Mouse (Mus musculus): ENCODE measurements around the gene Aif1l.
A peak's percentile ranks its signal among the peaks of the same experiment; 100 is the strongest.

Gene Aif1l

DNA sequence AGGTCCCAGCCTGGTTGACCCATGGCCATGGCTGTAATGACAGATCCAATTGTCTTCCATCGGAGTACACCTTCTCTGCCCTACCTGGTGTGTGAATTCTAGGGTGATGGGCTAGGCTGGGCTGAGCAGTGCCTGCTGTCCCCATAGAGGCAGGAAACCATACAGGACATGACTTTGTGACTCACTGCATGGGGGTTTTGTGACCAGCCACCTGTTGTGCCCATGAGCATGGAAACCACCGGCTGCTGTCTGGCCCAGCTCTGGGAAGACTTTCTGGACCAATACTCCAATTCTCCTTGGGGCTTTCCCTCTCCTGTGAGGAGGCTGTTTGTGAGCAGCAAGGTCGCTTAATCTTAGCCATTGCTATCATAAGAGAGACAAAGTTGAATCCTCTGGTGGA, 2.8 kb downstream of the Aif1l start:
- no peak for DNase-seq

DNA sequence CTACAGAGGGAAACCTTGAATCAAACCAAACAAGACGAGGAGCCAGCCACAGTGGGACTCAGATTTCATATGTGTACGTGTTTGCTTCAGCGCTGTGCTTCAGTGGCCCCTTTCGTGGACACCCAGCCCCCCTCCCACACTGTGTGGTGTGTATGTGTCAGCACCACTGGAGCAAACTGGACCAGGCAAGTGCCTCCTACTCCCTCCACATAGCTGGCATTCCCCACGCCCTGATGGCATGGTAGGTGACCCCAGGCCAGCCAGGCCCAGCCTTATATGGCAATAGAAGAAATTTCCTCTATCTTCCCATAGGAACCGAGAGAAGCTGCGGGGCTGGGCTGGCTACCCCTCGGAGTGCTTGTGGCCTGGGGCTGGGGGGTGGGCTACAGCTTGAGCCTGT, 3.7 kb downstream of the Aif1l start:
- no peak for DNase-seq

DNA sequence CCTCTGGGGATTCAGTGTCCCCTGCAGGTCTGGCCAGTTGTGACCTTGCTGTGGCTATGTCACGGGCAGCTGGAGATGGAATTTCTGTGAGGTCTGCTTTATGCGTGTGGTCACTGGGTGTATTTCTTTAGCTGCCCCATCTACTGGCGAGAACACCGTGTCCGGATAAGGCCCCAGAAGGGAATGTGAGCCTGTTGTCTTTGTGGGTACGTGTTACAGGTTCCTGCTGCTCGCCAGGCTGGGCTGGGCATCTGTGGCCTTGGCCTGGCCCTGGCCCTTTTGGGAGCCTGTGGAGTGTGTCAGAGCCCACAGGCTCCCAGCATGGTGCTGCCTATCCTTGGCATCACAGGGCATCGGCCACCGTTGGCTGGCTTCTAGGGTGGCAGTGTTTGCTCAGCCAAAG, 4.8 kb downstream of the Aif1l start:
- no peak for DNase-seq

DNA sequence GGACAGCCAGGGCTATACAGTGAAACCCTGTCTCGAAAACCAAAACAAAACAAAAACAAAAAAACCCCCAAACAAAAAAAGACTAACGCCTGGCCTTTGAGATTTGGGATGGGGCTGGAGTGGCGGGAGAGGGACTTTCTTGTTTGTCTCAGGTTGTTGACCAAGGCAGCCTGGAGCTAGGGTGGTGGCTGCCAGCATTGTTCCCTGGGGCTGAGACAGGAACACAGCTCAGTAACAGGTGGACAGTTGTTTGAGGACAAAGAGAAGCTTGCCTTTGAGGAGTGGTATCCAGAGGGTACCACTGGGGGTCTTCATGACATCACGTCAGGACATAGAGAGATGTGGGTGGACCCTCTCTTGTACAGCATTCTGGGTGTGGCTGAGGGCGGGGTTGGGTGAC, 5.7 kb downstream of the Aif1l start:
- no peak for DNase-seq

DNA sequence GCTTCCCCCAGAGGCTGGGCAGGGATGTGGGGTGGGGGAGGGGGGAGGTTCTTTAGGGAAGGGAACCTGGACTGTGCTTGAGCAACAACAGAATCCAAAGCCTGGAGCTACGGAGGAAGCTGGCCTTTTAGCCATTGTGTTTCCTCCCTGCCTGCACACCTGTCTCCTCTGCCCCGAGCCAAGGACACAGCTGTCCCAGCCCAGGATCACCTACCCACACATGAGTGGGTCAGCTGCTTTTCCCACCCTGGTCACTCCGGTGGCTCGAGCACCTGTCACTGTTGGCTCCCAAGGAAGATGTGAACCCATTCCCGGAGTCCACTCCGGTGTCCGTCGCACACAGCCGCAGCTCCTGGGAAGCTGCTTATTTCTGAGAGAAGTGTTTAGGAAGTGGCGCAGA, 7.3 kb downstream of the Aif1l start:
- DNase-seq, result no peak

DNA sequence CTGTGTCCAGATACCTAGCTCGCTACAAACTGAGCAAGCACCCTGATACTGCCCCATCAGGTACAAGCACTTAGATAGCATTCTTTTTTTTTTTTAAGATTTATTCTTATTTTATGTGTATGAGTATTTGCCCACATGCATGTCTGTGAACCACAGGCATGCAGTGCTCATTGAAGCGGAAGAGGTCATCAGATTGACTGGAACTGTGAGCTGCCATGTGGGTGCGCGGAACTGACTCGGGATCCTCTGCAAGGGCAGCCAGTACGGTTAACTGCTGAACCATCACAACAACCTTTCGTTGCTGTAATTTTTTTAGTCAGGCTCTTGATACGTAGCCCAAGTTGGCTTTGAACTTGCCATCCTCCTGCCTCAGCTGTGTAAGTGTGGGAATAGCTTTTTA, 11.0 kb downstream of the Aif1l start:
- no peak for DNase-seq

DNA sequence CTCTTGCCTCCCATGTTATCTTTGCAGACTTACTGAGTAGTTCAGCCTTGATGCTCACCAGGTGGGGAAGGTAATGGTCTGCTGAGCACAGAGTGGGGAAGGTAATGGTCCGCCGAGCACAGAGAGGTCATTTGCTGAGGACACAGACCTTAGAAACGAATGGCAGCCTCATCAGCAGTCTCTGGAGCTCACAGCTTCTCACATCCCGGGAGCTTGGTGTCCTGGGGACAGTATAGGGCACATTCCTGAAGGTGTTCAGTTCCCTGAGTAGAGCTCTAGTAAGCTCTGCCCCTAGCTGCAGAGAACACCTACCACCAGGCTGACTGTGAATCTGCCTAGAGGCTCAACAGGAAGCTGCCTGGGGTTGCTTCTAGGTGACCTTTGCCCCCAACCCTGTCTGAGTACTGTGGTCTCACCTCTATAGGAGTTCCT, 11.9 kb downstream of the Aif1l start:
- DNase-seq, result no peak

DNA sequence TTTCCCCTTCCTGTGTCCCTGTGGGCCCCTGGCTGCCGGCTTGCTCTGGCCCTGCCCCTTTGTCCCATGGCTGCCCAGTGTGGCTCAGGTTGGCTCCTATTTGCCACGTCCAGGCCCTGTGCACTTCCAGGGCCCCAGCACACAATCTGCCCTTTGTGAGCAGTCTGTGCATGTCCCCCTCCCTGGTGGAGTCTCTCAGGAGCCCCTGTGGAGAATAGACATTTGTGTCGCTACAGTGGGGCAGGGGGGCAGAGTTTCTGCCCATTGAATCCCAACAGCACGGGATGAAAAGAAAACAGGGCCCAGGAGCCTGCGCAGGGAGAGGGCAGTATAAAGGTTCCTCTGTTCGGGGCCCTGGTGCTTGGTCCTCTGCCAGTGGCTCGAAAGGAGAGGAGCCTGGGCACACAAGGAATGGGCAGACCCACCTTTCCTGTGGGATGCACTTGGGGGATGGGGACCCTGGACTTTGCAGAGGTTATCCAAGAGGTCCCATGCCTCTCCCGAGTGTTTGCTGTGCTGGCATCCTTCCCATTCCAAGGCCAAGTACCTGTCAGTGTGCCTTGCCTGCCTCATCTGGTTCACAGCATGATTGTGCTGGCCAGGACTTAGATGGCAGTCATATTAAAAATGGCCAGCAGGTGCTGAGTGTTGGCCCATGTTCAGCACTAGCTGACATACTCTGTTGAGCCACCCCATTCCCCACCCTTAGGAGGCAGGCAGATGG, 12.7 kb downstream of the Aif1l start:
- DNase-seq, result peak; percentile 68

DNA sequence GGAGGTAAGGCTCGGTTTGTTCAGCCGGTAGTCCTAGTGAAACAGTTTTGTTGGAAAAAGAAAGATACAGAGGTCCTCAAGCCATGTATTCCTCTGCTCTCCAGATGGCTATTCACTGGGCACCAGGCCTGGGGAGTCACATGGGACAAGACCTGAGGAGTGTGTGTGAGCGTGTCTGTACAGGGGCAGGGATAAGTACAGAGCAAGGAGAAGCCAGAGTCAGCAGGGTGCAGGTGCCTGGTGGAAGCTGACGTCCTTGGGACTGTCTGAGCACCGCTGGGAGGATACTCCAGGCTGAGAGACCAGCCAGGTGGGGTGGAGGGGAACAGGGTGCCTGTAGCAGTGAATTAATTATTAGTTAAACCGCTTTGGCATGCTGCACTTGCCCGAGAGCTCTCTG, 13.6 kb downstream of the Aif1l start:
- no peak for DNase-seq

DNA sequence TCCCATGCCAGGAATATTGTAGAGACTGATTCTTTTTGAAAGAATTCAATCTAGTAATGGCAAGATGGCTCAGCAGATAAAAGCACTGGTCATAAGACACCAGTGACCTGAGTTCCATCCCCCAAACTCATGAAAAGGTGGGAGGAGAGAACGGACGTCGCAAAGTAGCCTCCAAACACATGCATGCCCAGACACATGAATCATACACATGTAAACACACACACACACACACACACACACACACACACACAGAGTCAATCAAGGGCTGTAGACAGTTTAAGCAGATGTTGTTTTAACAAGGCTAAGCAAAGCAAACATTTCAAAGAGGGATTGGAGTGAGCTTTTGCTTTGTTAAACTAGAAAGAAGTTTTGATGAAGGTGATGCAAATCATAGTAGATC, 14.3 kb downstream of the Aif1l start:
- no peak for DNase-seq

DNA sequence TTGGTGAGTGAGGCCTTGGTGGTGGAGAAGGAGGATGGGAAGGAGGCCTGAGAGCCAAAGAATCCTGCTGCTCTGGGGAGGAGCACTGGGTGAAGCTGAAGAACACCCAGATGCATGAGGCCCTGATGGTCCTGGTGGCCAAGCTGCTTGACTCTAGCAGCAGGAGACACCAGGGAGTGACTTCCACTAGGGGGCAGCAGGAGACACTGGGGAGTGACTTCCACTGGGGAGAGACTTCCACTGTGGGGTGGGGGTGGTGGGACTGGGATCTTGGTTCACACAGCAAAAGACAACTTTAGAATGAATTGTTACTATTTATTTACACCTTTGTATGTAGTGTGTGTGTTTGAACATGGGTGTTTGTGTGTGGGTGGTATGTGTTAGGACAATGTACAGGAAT, 15.2 kb downstream of the Aif1l start:
- peak; percentile 47 for DNase-seq

DNA sequence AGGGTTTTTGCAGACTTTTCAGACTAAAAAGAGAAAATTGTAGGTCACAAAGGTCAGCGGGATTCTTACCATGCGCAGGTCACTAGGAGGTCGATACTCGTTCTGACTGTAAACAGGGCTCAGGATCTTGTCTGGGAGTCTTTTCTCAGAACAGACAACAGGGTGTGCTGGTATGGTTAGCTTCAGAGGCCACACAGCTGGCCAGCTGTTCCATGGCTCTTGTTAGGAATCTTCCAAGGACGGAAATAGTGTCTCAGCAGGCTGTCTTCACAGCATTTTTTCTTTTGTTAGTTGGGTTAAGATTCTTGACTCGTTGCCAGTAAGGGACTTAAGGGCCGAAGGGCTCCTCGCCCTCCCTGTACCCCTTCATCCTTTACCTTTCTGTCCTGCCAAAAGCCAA, 16.9 kb downstream of the Aif1l start:
- no peak for DNase-seq

DNA sequence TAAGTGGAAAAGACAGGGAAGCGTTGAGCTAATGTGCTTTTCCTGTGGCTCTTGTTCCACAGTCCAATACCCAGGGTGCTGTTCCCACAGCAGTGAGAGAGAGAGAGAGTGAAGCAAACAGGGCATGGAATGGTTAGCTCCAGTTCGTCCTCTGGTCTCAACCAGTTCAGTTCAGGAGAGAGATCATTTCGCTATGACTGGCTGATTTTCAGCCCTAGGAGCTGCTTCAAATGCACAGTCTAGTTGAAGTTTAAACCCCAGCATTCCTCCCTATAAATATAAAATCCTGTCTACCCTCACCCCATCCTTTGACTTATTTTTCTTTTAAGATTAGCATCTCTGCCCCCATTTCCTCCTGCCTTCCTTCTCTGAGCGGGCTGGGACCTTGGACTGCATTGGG, 22.6 kb downstream of the Aif1l start:
- DNase-seq, result no peak

DNA sequence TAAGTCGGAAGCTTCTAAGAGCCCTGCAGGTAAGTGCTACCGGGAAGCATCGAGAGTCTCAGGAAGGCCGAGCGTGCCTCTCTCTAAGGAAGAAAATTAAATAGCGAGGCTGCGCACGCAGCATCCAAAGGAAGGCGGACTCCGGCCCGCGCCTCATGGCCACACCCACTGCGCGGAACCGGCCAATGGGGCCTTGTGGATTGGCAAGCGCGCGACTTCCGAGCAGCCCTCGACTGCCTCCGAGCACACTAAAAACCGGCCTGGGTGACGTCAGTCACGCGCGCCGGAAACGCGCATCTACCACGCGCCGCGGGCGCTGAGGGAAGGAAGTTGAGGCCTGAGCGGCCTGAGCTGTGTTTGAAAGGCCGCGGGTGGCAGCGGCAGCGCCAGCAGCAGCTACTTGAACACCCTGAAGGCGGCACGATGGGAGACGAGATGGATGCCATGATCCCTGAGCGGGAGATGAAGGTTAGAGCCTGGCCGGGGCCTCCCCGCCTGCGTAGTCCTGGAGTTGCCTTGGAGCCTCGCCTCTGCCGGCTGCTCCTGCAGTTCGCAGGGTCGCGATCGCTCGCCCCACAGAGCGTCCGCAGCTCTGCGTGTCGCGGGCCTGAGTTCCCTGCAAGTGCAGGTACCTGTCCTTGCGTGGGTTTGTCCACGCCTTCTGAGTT, 24.3 kb downstream of the Aif1l start, which contains the start of gene Nup214:
Nup214 (plus strand) TSS at position 296 of the 668 bp plus-strand sequence.
- peak; percentile 99 for DNase-seq

DNA sequence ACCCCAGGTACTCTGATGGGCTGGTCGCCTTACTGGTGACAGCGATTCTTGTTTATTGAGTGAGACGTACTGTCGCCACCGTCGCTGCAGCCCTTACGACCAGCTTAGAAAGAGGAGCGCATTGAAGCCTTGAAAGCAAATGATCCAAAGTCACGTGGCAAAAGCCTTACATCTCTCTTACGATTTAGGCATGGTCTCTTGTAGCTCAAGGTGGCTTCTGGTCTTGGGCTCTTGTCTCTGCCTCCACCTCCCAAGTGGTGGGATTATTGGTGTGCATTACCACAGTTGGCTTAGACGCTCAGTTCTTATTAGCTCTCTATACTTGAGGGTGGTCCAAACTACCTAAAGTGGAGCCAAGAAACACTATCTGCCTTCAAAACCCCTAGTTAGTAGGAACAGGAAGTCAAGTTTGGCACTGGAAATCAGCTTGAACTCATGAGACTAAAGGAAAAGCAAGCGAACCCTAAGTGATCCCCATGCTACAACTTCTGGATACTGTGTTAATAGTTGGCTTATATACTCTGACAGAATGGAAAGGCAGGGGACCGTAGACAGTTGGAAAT, 25.0 kb downstream of the Aif1l start:
- no peak for DNase-seq

DNA sequence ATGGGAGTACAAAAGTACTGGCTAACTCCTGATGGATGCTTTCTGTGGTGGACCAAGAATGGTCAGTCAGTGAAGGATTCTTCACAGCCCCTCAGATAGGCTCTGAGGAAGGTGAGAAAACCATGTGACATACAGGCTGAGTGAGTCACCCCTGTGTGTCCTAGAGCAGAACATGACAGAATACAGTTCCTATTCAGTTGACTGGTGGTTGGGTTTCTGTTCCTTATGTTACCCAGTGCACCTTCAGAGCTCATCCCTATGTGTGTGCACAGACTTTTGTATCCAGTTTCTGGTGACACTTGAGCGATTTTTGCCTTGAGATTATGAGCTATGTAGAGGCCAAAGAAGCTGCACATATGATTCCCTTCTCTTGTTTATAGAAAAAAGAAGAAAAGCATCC, 37.8 kb downstream of the Aif1l start:
- DNase-seq, result no peak

DNA sequence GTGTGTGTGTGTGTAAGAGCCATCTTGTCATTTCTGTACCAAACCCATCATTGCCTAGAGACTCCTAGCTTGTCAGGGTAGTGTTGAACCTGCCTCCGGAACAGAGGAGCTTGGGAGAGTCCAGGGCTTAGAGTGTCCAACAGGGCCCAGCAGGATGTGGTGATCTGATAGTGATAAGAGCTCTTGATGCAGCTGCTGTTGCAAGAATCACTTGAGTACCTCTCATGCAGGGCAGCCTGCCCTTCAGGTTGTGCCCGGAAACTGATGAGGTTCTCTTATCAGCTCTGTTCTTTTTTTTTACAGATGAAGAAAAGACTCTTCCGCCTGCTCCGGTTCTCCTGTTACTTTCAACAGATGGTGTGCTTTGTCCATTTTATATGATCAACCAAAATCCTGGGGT, 41.0 kb downstream of the Aif1l start:
- DNase-seq, result no peak

DNA sequence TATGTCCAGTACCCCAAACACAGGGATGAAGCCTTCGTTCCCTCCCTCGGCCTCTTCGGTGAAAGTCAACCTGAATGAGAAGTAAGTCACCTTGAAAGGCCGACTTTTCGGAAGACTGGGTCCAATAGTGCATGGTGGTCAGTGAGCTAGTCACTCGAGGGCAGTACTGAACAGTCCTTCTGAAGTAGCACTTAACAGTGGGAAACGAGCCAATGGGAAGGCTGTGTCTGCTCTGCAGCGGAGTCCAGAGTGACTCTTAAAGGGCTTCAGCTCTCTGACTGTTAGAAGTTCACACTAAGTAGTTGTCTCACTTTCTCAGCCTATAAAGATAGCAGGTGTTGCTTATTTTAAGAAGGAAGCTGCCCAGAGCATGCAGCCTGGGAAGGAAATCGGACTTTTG, 45.0 kb downstream of the Aif1l start:
- DNase-seq, result no peak

DNA sequence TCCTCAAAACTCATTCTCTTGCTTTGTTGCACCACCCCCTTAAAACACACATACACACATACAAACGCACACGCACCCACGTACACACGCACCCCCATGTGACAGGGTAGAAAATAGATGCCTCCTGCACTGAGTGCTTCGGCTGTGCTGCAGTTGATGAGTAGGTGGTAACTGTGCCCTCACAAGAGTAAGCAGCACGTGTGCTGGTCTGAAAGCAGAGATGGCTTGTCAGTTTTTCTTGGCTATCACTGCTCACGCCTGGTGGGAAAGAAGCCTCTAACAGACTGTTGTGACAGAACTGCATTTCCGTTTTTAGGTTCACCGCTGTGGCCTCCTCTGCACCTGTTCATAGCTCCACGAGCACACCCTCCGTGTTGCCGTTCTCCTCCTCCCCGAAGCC, 46.1 kb downstream of the Aif1l start:
- DNase-seq, result no peak

DNA sequence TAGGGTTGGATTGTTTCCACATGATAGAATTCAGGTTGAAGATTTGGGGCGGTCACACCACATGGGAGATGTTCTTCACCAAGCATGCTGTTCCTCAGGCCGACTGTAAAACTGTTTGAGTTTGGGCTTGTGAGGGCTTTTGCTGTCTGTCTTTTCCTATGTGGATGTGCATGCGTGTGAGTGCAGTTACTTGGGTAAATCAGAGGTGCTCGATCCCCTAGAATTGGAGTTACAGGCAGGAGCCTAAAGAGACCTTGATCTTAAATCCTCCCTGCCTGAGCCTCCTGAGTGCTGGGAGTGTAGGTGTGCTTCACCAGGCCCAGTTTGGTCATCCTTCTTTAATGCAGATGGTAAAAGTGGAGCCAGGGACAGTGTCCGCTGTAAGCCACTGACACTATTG, 47.6 kb downstream of the Aif1l start:
- DNase-seq, result no peak

DNA sequence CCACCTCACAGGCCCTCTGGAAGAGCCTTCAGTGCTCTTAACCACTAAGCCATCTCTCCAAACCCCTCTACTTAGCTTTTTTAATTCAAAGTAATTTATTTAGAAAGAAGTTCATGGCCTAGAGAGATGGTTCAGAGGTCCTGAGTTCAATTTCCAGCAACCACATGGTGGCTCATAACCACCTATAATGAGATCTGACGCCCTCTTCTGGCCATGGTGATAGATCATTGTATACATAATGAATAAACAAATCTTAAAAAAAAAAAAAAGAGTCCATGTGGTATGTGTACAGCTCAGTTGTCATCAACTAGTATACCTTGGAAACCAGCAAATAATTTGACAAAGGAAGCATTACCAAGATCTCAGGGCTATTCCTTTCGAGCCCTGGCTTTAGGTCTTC, 48.5 kb downstream of the Aif1l start:
- no peak for DNase-seq

DNA sequence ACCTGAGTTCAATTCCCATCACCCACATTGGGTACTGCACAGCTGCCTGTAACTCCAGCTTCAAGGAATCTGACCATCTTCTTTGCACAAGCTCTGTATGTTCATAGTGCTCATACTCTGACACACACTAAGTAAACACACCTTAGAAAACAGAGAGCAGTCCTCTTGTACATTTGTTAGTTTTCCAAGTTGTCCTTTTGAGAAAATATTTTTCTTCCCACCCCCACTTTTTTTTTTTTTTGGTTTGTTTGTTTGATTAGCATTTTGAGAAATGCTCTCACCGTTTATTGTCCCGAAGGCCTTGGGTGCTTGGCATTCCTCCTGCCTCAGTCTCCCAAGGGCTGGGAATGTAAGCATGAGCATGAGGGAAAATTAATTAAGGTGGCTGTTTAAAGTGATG, 58.4 kb downstream of the Aif1l start:
- DNase-seq, result no peak

DNA sequence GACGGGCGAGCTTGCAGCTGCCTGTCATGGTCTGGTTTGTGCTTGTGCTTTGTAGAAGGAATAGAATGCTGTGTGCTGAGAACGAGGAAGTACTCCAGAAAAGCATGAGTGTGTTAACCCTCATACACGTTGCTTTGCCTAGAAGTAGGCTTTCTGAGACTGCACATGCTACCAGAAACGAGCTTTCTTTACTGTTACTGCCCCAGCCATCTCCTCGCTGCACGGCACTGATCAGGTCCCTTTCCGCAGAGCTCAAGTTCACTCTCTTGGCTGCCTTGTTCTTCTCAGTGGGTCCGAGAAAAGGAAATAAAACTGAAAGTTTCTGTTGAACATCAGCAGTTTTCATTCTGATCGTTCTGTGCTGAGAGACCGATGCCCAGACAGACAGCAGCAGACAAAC, 58.8 kb downstream of the Aif1l start:
- no peak for DNase-seq

DNA sequence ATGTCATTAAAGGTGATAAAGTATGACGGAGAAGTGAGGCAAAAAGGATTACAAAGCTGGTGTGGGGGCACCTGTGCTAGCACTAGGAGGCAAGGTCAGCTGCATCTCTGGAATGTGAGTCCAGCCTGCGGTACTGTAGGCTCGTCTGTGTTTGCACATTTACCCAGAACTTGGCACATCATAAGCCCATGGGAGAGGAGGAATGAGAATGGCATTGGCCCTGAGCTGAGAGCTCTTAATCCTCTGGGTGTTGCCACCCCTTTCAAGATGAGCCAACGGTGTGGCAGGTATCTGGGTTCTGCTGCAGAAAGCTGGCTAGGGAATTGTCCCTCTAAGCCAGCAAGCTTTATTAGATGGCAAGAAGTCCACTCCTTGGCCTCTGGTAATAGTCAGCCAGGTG, 69.8 kb downstream of the Aif1l start:
- DNase-seq, result no peak

DNA sequence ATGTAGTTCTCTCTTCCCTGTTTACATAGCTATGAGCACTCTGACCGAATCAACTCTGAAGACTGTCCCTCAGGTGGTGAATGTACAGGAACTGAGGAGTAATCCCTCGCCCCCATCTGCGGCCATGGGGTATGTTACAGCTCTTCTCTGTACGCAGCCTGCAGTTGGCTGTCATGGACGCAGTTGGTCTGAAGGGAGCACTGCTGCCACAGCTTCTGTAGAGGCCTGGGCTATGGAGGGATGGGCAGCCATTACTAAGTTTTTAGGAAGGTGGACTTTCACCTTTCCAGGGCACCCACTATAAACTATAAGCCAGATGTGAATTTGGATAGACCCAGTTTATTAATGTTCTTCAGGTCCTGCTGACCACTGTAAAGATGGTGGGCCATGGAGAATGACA, 70.3 kb downstream of the Aif1l start:
- no peak for DNase-seq
